Mouse (Mus musculus): ENCODE data around the gene Cct6b.

DNA sequence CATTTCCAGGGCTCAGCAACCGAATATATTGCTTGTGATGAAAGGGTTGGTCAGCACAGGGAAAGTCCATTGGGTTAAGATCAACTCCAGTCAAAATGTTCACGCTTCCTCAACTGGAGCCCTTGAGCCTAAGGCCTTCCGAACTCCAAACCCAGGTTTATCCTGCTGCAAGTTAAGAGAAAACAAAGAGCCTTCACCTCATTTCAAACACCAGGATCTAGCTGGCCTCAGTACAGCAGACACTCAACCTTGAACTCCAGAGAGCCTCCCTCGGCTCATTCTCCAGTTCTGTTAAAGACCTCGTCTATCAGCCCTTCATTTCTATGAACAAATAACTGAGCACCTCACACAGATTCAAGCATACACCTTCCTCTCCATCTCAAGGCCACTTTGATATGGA is 16.0 kb upstream of the Cct6b start:
- TF ChIP-seq CTCF (IDR thresholded peaks at IDR 0.05; ENCODE audit: low read depth): no peak
- no peak for TF ChIP-seq EP300 (optimal IDR thresholded peaks at IDR 0.05)

Measured in stomach, postnatal 0 days (tissue).